Mouse (Mus musculus): ENCODE measurements around the gene Gsn.

DNA sequence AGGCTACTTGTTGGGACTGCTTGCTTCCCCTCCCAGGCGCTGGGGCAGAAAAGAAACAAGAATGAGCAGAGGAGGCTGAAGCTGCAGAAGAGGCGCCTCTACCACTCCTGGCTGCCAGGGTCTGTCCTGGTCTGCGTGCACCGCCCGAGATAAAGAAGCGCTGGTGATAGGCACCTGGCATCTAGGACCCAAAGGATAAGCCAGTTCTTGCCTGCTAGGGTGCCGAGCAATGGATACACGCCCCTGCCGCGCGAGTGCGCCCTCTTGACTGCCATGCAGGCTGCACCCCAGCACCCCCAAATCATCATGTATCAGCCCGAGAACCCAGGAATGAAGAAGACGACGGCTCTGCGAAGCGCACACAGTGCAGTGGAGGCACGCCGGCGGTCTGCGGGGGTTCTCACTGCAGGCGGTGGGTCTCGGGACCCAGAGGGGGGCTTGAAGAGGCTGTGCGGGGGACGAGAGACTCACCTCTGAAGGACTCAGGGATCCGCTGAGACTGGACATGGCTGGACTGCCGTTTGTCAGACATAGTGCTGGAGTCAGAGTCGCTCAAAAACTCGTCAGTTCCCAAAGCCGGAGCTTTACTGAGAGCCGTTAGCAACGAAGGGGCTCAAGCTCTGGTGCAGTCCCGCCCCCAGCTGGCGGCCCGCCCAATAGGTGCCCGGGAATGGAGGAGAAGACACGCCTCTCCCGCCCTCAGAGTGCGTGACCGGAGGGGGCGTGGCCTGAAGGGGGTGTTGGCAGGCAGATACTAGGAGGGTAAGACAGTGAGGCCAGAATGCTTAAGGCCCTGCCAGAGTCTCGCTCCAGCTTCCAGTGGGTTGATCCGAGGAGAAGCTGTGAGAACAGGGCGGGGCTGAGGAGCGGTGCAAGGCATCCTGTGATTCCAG lies 80.5 kb downstream of the Gsn start, which contains the start of gene Stom:
- TF ChIP-seq CTCF (IDR thresholded peaks at IDR 0.05; ENCODE audit: low read depth, low read length) (no peak), POLR2A (IDR thresholded peaks at IDR 0.05; ENCODE audit: insufficient read depth, low read length) (peak; percentile 32)

Data from ES-Bruce4 (cell line).